Mouse (Mus musculus) heart, embryonic 12.5 days (tissue): Measurements from ENCODE around the gene Bpifb4. TPM values are rescaled to one million over a fixed set of nuclear protein-coding genes. Genes with fewer than 3 reads are reported as not detected.

Source experiments
- ATAC-seq: fragments of 200-750 bp; cut with Nextera tagmentation; 2 replicates; pipeline ENCODE4 v1.8.0; 2017; ENCODE audit warnings: moderate TSS enrichment, moderate library complexity; ENCODE audit not compliant: insufficient number of reproducible peaks, low FRiP score
- H3K27ac ChIP-seq: fragments of 300-500 bp; sonication (generic); 2 replicates; pipeline ENCODE4 v1.5.1; 2016; ENCODE audit warnings: mild to moderate bottlenecking, moderate library complexity; ENCODE audit not compliant: poor library complexity, severe bottlenecking
- H3K27me3 ChIP-seq: fragments of 300-500 bp; sonication (generic); replicated peaks from 2 replicates; pipeline ENCODE4 v1.6.1; 2016; ENCODE audit warnings: mild to moderate bottlenecking, moderate library complexity
- H3K36me3 ChIP-seq: fragments of 300-500 bp; sonication (generic); 2 replicates; pipeline ENCODE4 v1.6.1; 2016; ENCODE audit warnings: mild to moderate bottlenecking, moderate library complexity
- H3K4me1 ChIP-seq: fragments of 300-500 bp; sonication (generic); replicated peaks from 2 replicates; pipeline ENCODE4 v1.6.1; 2016; ENCODE audit warnings: mild to moderate bottlenecking
- H3K4me2 ChIP-seq: fragments of 300-500 bp; sonication (generic); 2 replicates; pipeline ENCODE4 v1.6.1; 2016; ENCODE audit warnings: mild to moderate bottlenecking, moderate library complexity
- H3K4me3 ChIP-seq: fragments of 300-500 bp; sonication (generic); 2 replicates; pipeline ENCODE4 v1.5.1; 2016; ENCODE audit warnings: mild to moderate bottlenecking
- H3K9ac ChIP-seq: fragments of 300-500 bp; sonication (generic); 2 replicates; pipeline ENCODE4 v1.6.1; 2016; ENCODE audit warnings: mild to moderate bottlenecking, moderate library complexity
- H3K9me3 ChIP-seq: fragments of 300-500 bp; sonication (generic); replicated peaks from 2 replicates; pipeline ENCODE4 v1.6.1; 2016; ENCODE audit warnings: mild to moderate bottlenecking, moderate library complexity
- WGBS: fragments of 180-500 bp; shearing (Covaris S2); methylation state at CpG from one replicate; pipeline ENCODE4 v1.1.7; 2016; 5-methylcytosine and 5-hydroxymethylcytosine counted together
- polyA plus RNA-seq: library from polyadenylated mRNA; unstranded; fragments of >200 nt; fragmentation: Nextera tagmentation; extraction: Ambion mirVana; gene quantifications from 2 replicates; pipeline ENCODE4 v1.2.1, GENCODE M21; 2016

Bpifb4 gene
- polyA plus RNA-seq, 1 experiment from 2014 or later: not detected

- no peak for ATAC-seq
- H3K27ac ChIP-seq: no peak overlapping the region
- H3K4me2 ChIP-seq: no peak overlapping the region
- H3K4me3 ChIP-seq: no peak overlapping the region
- no peaks in the 10 kb centered on the region for H3K36me3 ChIP-seq
- H3K27me3 ChIP-seq: 0 out of 2 replicates have a peak, but pooled peaks cover 7% of the 10 kb centered on the region
- no peak overlapping the region for H3K9ac ChIP-seq
- no peaks in the 10 kb centered on the region for H3K4me1 ChIP-seq
- 86% methylated on average over 6 of the region's 6 CpGs for WGBS
- no peaks in the 10 kb centered on the region for H3K9me3 ChIP-seq
Measured at GRCm38 (mm10) chr2:153935348-153935747, 2.7 kb upstream of the Bpifb4 start.

GRCm38 (mm10) chr2:153943537-153943936, 5.5 kb downstream of the Bpifb4 start:
- 36% methylated on average over 3 of the region's 3 CpGs for WGBS
- Histone ChIP-seq H3K9ac (no peak overlapping the region), H3K4me2 (no peak overlapping the region), H3K9me3 (no peaks in the 10 kb centered on the region), H3K27ac (no peak overlapping the region), H3K27me3 (peaks cover 6% of the 10 kb centered on the region; the same call in 1 of the 2 replicates), H3K4me3 (no peak overlapping the region), H3K4me1 (no peaks in the 10 kb centered on the region), H3K36me3 (no peaks in the 10 kb centered on the region)
- no peak for ATAC-seq

DNA sequence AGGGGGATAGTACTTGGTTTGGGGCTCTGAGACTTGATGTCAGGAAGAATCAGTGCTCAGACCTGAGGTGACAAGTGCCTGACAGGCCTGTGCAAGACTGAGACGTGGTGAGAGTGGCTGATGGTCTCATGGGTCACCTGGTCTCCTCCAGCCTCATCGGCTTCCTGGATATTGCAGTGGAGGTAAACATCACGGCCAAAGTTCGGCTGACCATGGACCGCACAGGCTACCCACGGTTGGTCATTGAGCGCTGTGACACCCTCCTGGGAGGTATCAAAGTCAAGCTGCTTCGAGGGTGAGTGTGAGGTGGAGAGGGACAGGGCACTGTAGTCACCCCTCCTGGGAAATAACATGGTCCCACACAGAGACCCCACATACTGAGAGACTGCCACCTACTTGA, 6.6 kb downstream of the Bpifb4 start:
- WGBS: 81% methylated on average over 8 of the region's 8 CpGs
- ATAC-seq: no peak

GRCm38 (mm10) chr2:153952897-153953296, 14.9 kb downstream of the Bpifb4 start:
- Histone ChIP-seq H3K27ac (no peak overlapping the region), H3K4me3 (no peak overlapping the region), H3K27me3 (no peaks in the 10 kb centered on the region; the same call in none of the 2 replicates), H3K9me3 (no peaks in the 10 kb centered on the region), H3K4me1 (no peaks in the 10 kb centered on the region), H3K36me3 (no peaks in the 10 kb centered on the region), H3K4me2 (no peak overlapping the region), H3K9ac (no peak overlapping the region)
- 26% methylated on average over 6 of the region's 6 CpGs for WGBS
- no peak for ATAC-seq

More for the DNA sequence above, 6.6 kb downstream of the Bpifb4 start:
- Histone ChIP-seq H3K4me2 (no peak overlapping the region), H3K9me3 (no peaks in the 10 kb centered on the region), H3K4me3 (no peak overlapping the region), H3K27me3 (peaks cover 6% of the 10 kb centered on the region; the same call in 1 of the 2 replicates), H3K27ac (no peak overlapping the region), H3K36me3 (no peaks in the 10 kb centered on the region), H3K4me1 (no peaks in the 10 kb centered on the region), H3K9ac (no peak overlapping the region)

GRCm38 (mm10) chr2:153953836-153954235, 15.8 kb downstream of the Bpifb4 start:
- Histone ChIP-seq H3K36me3 (no peaks in the 10 kb centered on the region), H3K4me3 (no peak overlapping the region), H3K27me3 (no peaks in the 10 kb centered on the region; the same call in none of the 2 replicates), H3K27ac (no peak overlapping the region), H3K9me3 (no peaks in the 10 kb centered on the region), H3K9ac (no peak overlapping the region), H3K4me2 (peak overlapping the region; percentile 14; the same call in 1 of the 2 replicates), H3K4me1 (no peaks in the 10 kb centered on the region)
- 6% methylated on average over 6 of the region's 6 CpGs for WGBS
- no peak for ATAC-seq

DNA sequence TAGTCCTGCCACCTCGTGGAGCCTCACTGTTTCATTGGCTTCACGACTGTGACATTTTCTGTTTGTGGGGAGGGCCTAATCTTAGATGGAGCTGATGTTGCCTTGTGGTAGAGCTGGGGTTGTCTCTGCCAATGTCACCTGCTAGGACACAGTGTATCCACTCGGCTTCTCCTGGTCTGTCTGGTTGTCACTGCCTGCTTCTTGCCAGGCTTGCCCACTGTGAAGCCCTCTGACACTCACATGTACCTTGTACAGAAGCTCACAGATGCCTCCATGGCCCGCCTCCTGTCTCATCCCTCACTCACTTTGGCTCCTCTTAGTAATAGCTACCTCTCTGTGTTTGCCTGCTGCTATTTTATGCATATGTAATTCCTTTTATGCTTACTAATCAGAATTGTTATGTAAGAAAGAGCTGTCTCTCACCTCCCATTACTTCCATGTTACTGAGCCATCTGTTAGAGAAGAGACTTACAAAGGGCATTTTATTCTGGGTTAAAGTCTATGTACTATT, 24.9 kb downstream of the Bpifb4 start:
- Histone ChIP-seq H3K4me1 (no peaks in the 10 kb centered on the region), H3K36me3 (no peaks in the 10 kb centered on the region), H3K27ac (no peak overlapping the region), H3K4me2 (no peak overlapping the region), H3K27me3 (no peaks in the 10 kb centered on the region), H3K9ac (no peak overlapping the region), H3K4me3 (no peak overlapping the region), H3K9me3 (no peaks in the 10 kb centered on the region)
- WGBS: 50% methylated on average over 4 of the region's 4 CpGs
- ATAC-seq: no peak

- Histone ChIP-seq H3K27me3 (no peaks in the 10 kb centered on the region), H3K9me3 (no peaks in the 10 kb centered on the region), H3K27ac (no peak overlapping the region), H3K9ac (no peak overlapping the region), H3K36me3 (no peaks in the 10 kb centered on the region), H3K4me1 (no peaks in the 10 kb centered on the region), H3K4me3 (no peak overlapping the region), H3K4me2 (no peak overlapping the region)
- 79% methylated on average over 1 of the region's 1 CpGs for WGBS
- ATAC-seq: no peak
Measured at GRCm38 (mm10) chr2:153963334-153963733, 25.3 kb downstream of the Bpifb4 start.

DNA sequence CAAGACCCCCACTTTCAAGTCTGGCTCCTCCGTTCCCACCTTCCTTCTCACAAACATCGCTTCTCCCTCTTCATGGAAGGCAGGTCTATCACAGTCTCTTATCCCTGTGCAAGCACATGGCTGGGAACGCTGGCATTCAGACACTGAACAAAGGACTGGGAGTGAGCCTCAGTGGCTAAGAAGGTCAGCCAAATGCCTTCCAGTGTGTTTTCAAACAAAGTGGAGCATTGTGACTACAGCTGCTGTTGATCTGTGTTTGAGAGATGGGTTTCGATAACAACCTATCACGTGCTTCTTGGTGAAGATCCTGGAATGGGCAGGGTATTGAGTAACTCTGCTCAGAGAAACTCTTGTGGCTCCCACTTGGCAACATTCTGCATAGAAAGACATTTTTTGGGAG, 32.2 kb downstream of the Bpifb4 start:
- Histone ChIP-seq H3K36me3 (no peaks in the 10 kb centered on the region), H3K27ac (no peak overlapping the region), H3K4me1 (no peaks in the 10 kb centered on the region), H3K9ac (no peak overlapping the region), H3K4me2 (no peak overlapping the region), H3K4me3 (no peak overlapping the region), H3K27me3 (peaks cover 2% of the 10 kb centered on the region; the same call in 1 of the 2 replicates), H3K9me3 (no peaks in the 10 kb centered on the region)
- no peak for ATAC-seq
- 71% methylated on average over 5 of the region's 5 CpGs for WGBS

GRCm38 (mm10) chr2:153974582-153974981, 36.6 kb downstream of the Bpifb4 start, which contains the start of gene Bpifa6:
TSS of gene Bpifa6 (plus strand) at chr2:153974945.
- no peak within 1 kb of the TSS for H3K27ac ChIP-seq
- no peak within 1 kb of the TSS for H3K4me3 ChIP-seq
- H3K4me1 ChIP-seq: no peaks in the 10 kb centered on the region
- ATAC-seq: no peak
- no peaks in the 10 kb centered on the region for H3K27me3 ChIP-seq
- no peaks in the 10 kb centered on the region for H3K36me3 ChIP-seq
- H3K9ac ChIP-seq: no peak within 1 kb of the TSS
- H3K9me3 ChIP-seq: no peaks in the 10 kb centered on the region
- 51% methylated on average over 5 of the region's 5 CpGs for WGBS
- no peak within 1 kb of the TSS for H3K4me2 ChIP-seq

GRCm38 (mm10) chr2:153995770-153996169, 57.8 kb downstream of the Bpifb4 start:
- no peaks in the 10 kb centered on the region for H3K27me3 ChIP-seq
- H3K9ac ChIP-seq: no peak overlapping the region
- WGBS: 4% methylated on average over 7 of the region's 7 CpGs
- no peaks in the 10 kb centered on the region for H3K4me1 ChIP-seq
- no peaks in the 10 kb centered on the region for H3K36me3 ChIP-seq
- no peak overlapping the region for H3K4me2 ChIP-seq
- ATAC-seq: no peak
- H3K4me3 ChIP-seq: no peak overlapping the region
- H3K27ac ChIP-seq: no peak overlapping the region
- no peaks in the 10 kb centered on the region for H3K9me3 ChIP-seq

DNA sequence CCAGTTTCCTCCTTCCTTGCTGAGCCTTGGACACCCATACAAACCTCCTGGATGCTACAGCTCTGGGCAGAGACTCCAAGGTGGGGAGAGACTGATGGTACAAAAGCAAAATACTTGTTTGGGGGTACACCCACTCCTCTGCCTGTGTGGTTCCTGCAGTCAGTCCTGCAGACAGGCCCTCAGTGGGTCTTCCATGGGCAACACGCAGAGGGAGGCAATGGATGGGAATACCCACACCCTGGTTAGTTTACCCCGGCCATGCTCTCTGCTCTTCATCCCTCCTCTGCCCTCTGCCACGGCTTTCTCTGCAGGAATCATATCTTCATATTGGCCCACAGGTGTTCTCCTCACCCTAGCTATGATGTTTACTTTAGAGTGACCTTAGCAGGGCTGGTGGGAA, 62.5 kb downstream of the Bpifb4 start:
- H3K4me2 ChIP-seq: no peak overlapping the region
- no peak overlapping the region for H3K9ac ChIP-seq
- no peaks in the 10 kb centered on the region for H3K27me3 ChIP-seq
- H3K27ac ChIP-seq: no peak overlapping the region
- no peaks in the 10 kb centered on the region for H3K36me3 ChIP-seq
- no peaks in the 10 kb centered on the region for H3K9me3 ChIP-seq
- no peak for ATAC-seq
- 70% methylated on average over 3 of the region's 3 CpGs for WGBS
- no peak overlapping the region for H3K4me3 ChIP-seq
- H3K4me1 ChIP-seq: no peaks in the 10 kb centered on the region

DNA sequence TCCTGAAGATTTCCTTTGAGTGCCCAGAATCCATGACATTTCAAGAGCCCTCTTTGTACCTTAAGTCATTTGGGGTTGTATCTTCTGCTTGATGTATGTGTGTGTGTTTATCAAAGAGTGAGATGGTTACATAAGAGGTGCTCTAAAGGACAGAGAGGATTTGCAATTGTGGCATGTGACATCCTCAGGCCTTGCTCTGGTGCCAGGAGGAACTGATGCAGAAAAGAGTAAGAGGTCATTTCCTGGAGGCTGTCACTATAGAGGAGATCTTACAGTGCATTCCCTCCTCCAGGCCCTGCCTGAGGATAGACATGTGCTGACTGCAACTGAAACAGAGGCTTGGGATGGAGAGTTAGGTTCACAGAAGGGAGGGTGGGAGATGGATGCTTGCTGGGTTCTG, 63.0 kb downstream of the Bpifb4 start:
- Histone ChIP-seq H3K9ac (no peak overlapping the region), H3K27ac (no peak overlapping the region), H3K27me3 (no peaks in the 10 kb centered on the region), H3K36me3 (no peaks in the 10 kb centered on the region), H3K4me2 (no peak overlapping the region), H3K4me3 (no peak overlapping the region), H3K4me1 (no peaks in the 10 kb centered on the region), H3K9me3 (no peaks in the 10 kb centered on the region)
- ATAC-seq: no peak
